Comparison of ENCODE assay signal across 18 mouse cellular contexts in the genomic region with DNA sequence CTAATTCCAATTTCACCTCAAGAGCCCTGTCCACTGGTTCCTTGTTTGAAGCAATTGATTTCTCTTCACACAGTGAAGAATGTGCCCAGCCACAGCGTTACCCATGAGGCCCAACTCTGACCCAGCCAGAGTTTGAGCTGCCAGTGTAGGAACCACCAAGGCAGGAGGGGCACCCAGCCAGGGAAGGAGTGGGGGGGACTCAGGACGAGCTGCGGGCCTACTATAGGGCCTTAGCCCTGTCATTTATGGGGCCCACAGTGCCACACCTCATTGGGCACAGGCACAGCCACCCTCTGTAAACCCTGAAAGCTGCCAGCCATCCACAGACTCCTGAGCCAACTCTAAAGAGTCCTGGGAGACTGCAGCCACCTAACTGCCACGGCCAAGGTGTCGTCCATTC.
"Had no signal": no experiment of that assay in that cellular context is flagged by ENCODE, and none has a peak within 500 bp of the region (broad histone marks: within the 10 kb centered on the region; RNA-seq: fewer than 3 reads in every experiment).

No protein-coding gene starts in this region.

- H3K27ac ChIP-seq: midbrain, embryonic 10.5 days; midbrain, embryonic 12.5 days; neural tube, embryonic 13.5 days; neural tube, embryonic 15.5 days had no signal

- H3K4me3 ChIP-seq: midbrain, embryonic 10.5 days; midbrain, embryonic 12.5 days; myocyte; neural tube, embryonic 13.5 days; neural tube, embryonic 15.5 days had no signal

- DNase-seq: lung, adult 18-20 months; lung, embryonic 14.5 days; lung, postnatal 10 days; lung, postnatal 4 days; midbrain, embryonic 14.5 days; retina, postnatal 1 day; right cerebral cortex, adult 18-20 months; right cerebral cortex, postnatal 25 days; right cerebral cortex, postnatal 4 days; spleen, adult 18-20 months; thymus, adult 18-20 months; thymus, postnatal 14 days; thymus, postnatal 36 days had no signal
